Mouse (Mus musculus) neural tube, embryonic 11.5 days (tissue): ENCODE measurements at regions not wholly inside any gene's neighbourhood (a gene's known extent, or its start where the extent isn't known, plus 50 kb on each side); places are given as distances from the start of the nearest gene placed in this dataset.

Source experiments
- ATAC-seq: fragments of 200-750 bp; cut with Nextera tagmentation; 2 replicates; pipeline ENCODE4 v1.8.0; 2017; ENCODE audit warnings: moderate number of reproducible peaks, mild to moderate bottlenecking, moderate TSS enrichment, moderate library complexity; ENCODE audit not compliant: insufficient read depth, low FRiP score, low TSS enrichment
- DNase-seq: peaks from one replicate; pipeline ENCODE4 v3.0.0-alpha.2; 2015; ENCODE audit warnings: low spot score
- H3K27ac ChIP-seq: fragments of 300-500 bp; sonication (generic); 2 replicates; pipeline ENCODE4 v1.5.1; 2014; ENCODE audit warnings: low read depth, mild to moderate bottlenecking, low read length
- H3K27me3 ChIP-seq: fragments of 300-500 bp; sonication (generic); 2 replicates; pipeline ENCODE4 v1.6.1; 2014; ENCODE audit warnings: mild to moderate bottlenecking, low read length, mixed read lengths; ENCODE audit not compliant: control insufficient read depth, insufficient read depth
- H3K36me3 ChIP-seq: fragments of 300-500 bp; sonication (generic); 2 replicates; pipeline ENCODE4 v1.6.1; 2014; ENCODE audit warnings: mild to moderate bottlenecking, low read length, moderate library complexity, mixed read lengths; ENCODE audit not compliant: control insufficient read depth, insufficient read depth
- H3K4me1 ChIP-seq: fragments of 300-500 bp; sonication (generic); 2 replicates; pipeline ENCODE4 v1.6.1; 2014; ENCODE audit warnings: low read length, mixed read lengths; ENCODE audit not compliant: control insufficient read depth, insufficient read depth
- H3K4me2 ChIP-seq: fragments of 300-500 bp; sonication (generic); 2 replicates; pipeline ENCODE4 v1.6.1; 2014; ENCODE audit warnings: low read depth, mild to moderate bottlenecking, moderate library complexity
- H3K4me3 ChIP-seq: fragments of 300-500 bp; sonication (generic); 2 replicates; pipeline ENCODE4 v1.5.1; 2014; ENCODE audit warnings: low read depth, low read length
- H3K9ac ChIP-seq: fragments of 300-500 bp; sonication (generic); 2 replicates; pipeline ENCODE4 v1.6.1; 2014; ENCODE audit warnings: mild to moderate bottlenecking, low read length
- H3K9me3 ChIP-seq: fragments of 300-500 bp; sonication (generic); 2 replicates; pipeline ENCODE4 v1.6.1; 2016; ENCODE audit warnings: low read length; ENCODE audit not compliant: control insufficient read depth
- WGBS: fragments of 180-500 bp; shearing (Covaris S2); extraction: QIAGEN DNeasy Blood & Tissue Kit; methylation state at CpG from one replicate; pipeline ENCODE4 v1.1.7; 2014; 5-methylcytosine and 5-hydroxymethylcytosine counted together

GRCm38 (mm10) chr5:68572816-68573215 lies 541.2 kb downstream of the Grxcr1 start:
- no peak for ATAC-seq
- no peaks in the 10 kb centered on the region for H3K4me1 ChIP-seq
- H3K9me3 ChIP-seq: no peaks in the 10 kb centered on the region
- 88% methylated on average over 5 of the region's 5 CpGs for WGBS
- DNase-seq: no peak
- H3K36me3 ChIP-seq: no peaks in the 10 kb centered on the region
- H3K9ac ChIP-seq: no peak overlapping the region
- H3K4me3 ChIP-seq: no peak overlapping the region
- no peak overlapping the region for H3K27ac ChIP-seq
- no peak overlapping the region for H3K4me2 ChIP-seq
- no peaks in the 10 kb centered on the region for H3K27me3 ChIP-seq

DNA sequence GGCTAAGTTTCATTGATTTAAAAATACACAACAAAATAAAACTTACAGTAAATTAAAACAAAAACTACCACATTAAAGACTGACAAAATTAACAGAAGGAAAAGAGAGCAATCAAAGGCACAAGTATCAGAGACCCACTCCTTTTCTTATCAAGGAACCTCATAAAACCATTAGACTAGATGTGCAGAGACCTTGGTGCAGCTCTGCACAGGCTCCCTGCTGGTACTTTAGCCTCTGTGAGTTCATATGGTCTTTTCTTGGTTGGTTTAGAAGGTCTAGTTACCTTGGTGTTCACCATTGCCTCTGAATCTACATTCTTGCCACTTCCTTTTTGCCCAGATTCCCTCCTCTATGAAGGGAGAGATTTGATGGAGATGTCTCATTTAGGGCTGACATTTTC lies 544.2 kb downstream of the Grxcr1 start:
- H3K4me3 ChIP-seq: no peak overlapping the region
- H3K27me3 ChIP-seq: no peaks in the 10 kb centered on the region
- ATAC-seq (no peak), DNase-seq (no peak)
- no peaks in the 10 kb centered on the region for H3K36me3 ChIP-seq
- H3K4me2 ChIP-seq: no peak overlapping the region
- H3K27ac ChIP-seq: no peak overlapping the region
- H3K9ac ChIP-seq: no peak overlapping the region
- no peaks in the 10 kb centered on the region for H3K9me3 ChIP-seq
- H3K4me1 ChIP-seq: no peaks in the 10 kb centered on the region

- ATAC-seq: no peak
- Histone ChIP-seq H3K9me3 (no peaks in the 10 kb centered on the region), H3K9ac (no peak overlapping the region), H3K4me2 (no peak overlapping the region), H3K27me3 (no peaks in the 10 kb centered on the region), H3K27ac (no peak overlapping the region), H3K4me3 (no peak overlapping the region), H3K36me3 (no peaks in the 10 kb centered on the region), H3K4me1 (no peaks in the 10 kb centered on the region)
- WGBS: 93% methylated on average over 1 of the region's 1 CpGs
- no peak for DNase-seq
Measured at GRCm38 (mm10) chr5:68578496-68578895, 546.9 kb downstream of the Grxcr1 start.

- WGBS: 61% methylated on average over 3 of the region's 3 CpGs
- H3K4me1 ChIP-seq: no peaks in the 10 kb centered on the region
- H3K36me3 ChIP-seq: no peaks in the 10 kb centered on the region
- H3K9ac ChIP-seq: no peak overlapping the region
- H3K4me2 ChIP-seq: no peak overlapping the region
- ATAC-seq (no peak), DNase-seq (no peak)
- H3K4me3 ChIP-seq: no peak overlapping the region
- no peaks in the 10 kb centered on the region for H3K27me3 ChIP-seq
- no peak overlapping the region for H3K27ac ChIP-seq
- no peaks in the 10 kb centered on the region for H3K9me3 ChIP-seq
Measured at GRCm38 (mm10) chr5:68592423-68592822, 560.8 kb downstream of the Grxcr1 start.

DNA sequence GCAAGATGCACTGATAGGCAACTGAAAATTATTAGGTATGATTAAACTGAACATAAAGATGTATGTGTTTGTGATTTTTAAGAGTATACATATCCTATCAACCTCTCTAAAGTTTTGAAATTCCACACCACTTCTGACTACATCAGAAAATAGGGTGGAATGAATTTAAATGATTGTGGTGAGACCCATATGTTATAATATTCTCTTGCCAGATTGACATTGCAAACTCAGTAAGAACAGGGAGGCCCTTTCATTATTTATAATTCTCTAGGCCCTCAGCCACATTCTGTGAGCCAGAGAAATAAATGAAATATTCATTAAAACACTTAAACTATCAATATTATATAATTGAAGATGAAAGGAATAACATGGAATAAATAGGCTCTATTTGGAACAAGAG lies 586.8 kb downstream of the Grxcr1 start:
- Histone ChIP-seq H3K27me3 (no peaks in the 10 kb centered on the region), H3K4me2 (no peak overlapping the region), H3K9me3 (no peaks in the 10 kb centered on the region), H3K4me3 (no peak overlapping the region), H3K36me3 (no peaks in the 10 kb centered on the region), H3K4me1 (no peaks in the 10 kb centered on the region), H3K9ac (no peak overlapping the region), H3K27ac (no peak overlapping the region)
- ATAC-seq: no peak
- no peak for DNase-seq

GRCm38 (mm10) chr5:68635400-68635799 lies 603.8 kb downstream of the Grxcr1 start:
- whole genome bisulfite sequencing: 85% methylated on average over 3 of the region's 3 CpGs
- no peak overlapping the region for H3K4me2 ChIP-seq
- no peaks in the 10 kb centered on the region for H3K9me3 ChIP-seq
- ATAC-seq (no peak), DNase-seq (no peak)
- H3K9ac ChIP-seq: no peak overlapping the region
- H3K4me1 ChIP-seq: no peaks in the 10 kb centered on the region
- H3K27me3 ChIP-seq: no peaks in the 10 kb centered on the region
- H3K36me3 ChIP-seq: no peaks in the 10 kb centered on the region
- H3K27ac ChIP-seq: no peak overlapping the region
- H3K4me3 ChIP-seq: no peak overlapping the region

- H3K4me3 ChIP-seq: no peak overlapping the region
- no peak for ATAC-seq
- WGBS: 86% methylated on average over 3 of the region's 3 CpGs
Measured at GRCm38 (mm10) chr5:68672834-68673233, 641.2 kb downstream of the Grxcr1 start.

DNA sequence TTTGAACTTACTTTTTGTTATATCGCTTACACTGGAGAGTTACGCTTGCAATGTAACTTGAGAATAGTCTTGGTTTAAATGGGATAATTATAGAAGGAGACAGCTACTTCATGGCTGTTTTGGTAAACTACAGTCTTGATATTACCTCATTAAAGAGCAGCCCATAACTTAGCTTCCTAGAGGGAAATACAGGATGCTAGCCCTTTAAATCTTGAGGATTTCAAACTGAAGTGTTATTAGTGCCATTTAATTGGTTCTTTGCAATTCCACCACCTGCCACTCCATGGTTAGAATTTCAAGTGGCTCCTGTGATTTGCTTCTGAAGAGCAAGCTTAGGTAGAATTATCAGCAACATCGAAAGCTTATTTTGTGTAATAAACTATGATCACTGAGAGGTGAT lies 640.1 kb downstream of the Kctd8 start:
- DNase-seq (no peak), ATAC-seq (no peak)
- no peaks in the 10 kb centered on the region for H3K36me3 ChIP-seq
- no peaks in the 10 kb centered on the region for H3K4me1 ChIP-seq
- no peaks in the 10 kb centered on the region for H3K27me3 ChIP-seq
- H3K4me3 ChIP-seq: no peak overlapping the region
- H3K9me3 ChIP-seq: no peaks in the 10 kb centered on the region
- no peak overlapping the region for H3K9ac ChIP-seq
- no peak overlapping the region for H3K4me2 ChIP-seq
- 79% methylated on average over 3 of the region's 3 CpGs for WGBS
- no peak overlapping the region for H3K27ac ChIP-seq

More at GRCm38 (mm10) chr5:68672834-68673233, 641.2 kb downstream of the Grxcr1 start:
- Histone ChIP-seq H3K36me3 (no peaks in the 10 kb centered on the region), H3K4me2 (no peak overlapping the region), H3K27ac (no peak overlapping the region), H3K9ac (no peak overlapping the region), H3K4me1 (no peaks in the 10 kb centered on the region), H3K27me3 (no peaks in the 10 kb centered on the region), H3K9me3 (no peaks in the 10 kb centered on the region)
- no peak for DNase-seq

- WGBS: 69% methylated on average over 2 of the region's 2 CpGs
- DNase-seq (no peak), ATAC-seq (no peak)
- no peaks in the 10 kb centered on the region for H3K9me3 ChIP-seq
- no peak overlapping the region for H3K4me3 ChIP-seq
- H3K4me2 ChIP-seq: no peak overlapping the region
- no peaks in the 10 kb centered on the region for H3K36me3 ChIP-seq
- no peak overlapping the region for H3K27ac ChIP-seq
- no peak overlapping the region for H3K9ac ChIP-seq
- no peaks in the 10 kb centered on the region for H3K4me1 ChIP-seq
- no peaks in the 10 kb centered on the region for H3K27me3 ChIP-seq
Measured at GRCm38 (mm10) chr5:68705411-68706080, 635.9 kb downstream of the Kctd8 start.
